Mouse (Mus musculus) lung, postnatal 0 days (tissue): ENCODE results near the gene Uncx.

ENCODE experiments used
- CTCF ChIP-seq: IDR thresholded peaks from 2 replicates; pipeline ENCODE4 v1.5.1; 2016; ENCODE audit warnings: antibody characterized with exemption, mild to moderate bottlenecking
- EP300 ChIP-seq: IDR thresholded peaks from 2 replicates; pipeline ENCODE4 v1.6.1; 2016; ENCODE audit warnings: antibody characterized with exemption, mild to moderate bottlenecking, control low read depth

GRCm38 (mm10) chr5:139575054-139575453, 31.8 kb downstream of the Uncx start:
- no peak for TF ChIP-seq CTCF
- no peak for TF ChIP-seq EP300
